Mouse (Mus musculus): ENCODE measurements around the gene Nuf2.
"Not testable (repeated sequence)": the region's sequence is repeated elsewhere in the genome, so short reads cannot be mapped to it uniquely, and the experiment has no call there.

Nuf2 gene

GRCm38 (mm10) chr1:169530876-169531701, at the start of gene Nuf2:
Nuf2 (minus strand) TSS chr1:169531464.
- peak; percentile 95 to 96 for DNase-seq (ENCODE audit: low spot score in 2 of 2)

- DNase-seq (ENCODE audit: low spot score in 2 of 2) = no peak
These were observed 48.3 kb upstream of the Nuf2 start for GRCm38 (mm10) chr1:169579572-169579971.

GRCm38 (mm10) chr1:169574136-169574535, 42.9 kb upstream of the Nuf2 start:
- DNase-seq (ENCODE audit: low spot score in 2 of 2) = no peak

GRCm38 (mm10) chr1:169555621-169556020, 24.4 kb upstream of the Nuf2 start:
- DNase-seq (ENCODE audit: low spot score in 2 of 2) = no peak

GRCm38 (mm10) chr1:169555019-169555418, 23.8 kb upstream of the Nuf2 start:
- no peak for DNase-seq (ENCODE audit: low spot score in 2 of 2)

GRCm38 (mm10) chr1:169553446-169553845, 22.2 kb upstream of the Nuf2 start:
- DNase-seq (ENCODE audit: low spot score in 2 of 2) = no peak

GRCm38 (mm10) chr1:169540415-169540814, 9.2 kb upstream of the Nuf2 start:
- no peak for DNase-seq (ENCODE audit: low spot score in 2 of 2)

- DNase-seq (ENCODE audit: low spot score in 2 of 2) = peak; percentile 30 to 73
These were observed 655 bp upstream of the Nuf2 start for GRCm38 (mm10) chr1:169531702-169532535.

GRCm38 (mm10) chr1:169529996-169530518, 1.2 kb downstream of the Nuf2 start:
- no peak for DNase-seq (ENCODE audit: low spot score in 2 of 2)

GRCm38 (mm10) chr1:169526006-169526680, 5.1 kb downstream of the Nuf2 start:
- no peak for DNase-seq (ENCODE audit: low spot score in 2 of 2)

- DNase-seq (ENCODE audit: low spot score in 2 of 2) = no peak
These were observed 11.9 kb downstream of the Nuf2 start for GRCm38 (mm10) chr1:169519337-169519736.

- not testable (repeated sequence) for DNase-seq (ENCODE audit: low spot score in 2 of 2)
These were observed 13.3 kb downstream of the Nuf2 start for GRCm38 (mm10) chr1:169517899-169518517.

GRCm38 (mm10) chr1:169517376-169517892, 13.8 kb downstream of the Nuf2 start:
- no peak for DNase-seq (ENCODE audit: low spot score in 2 of 2)

- DNase-seq (ENCODE audit: low spot score in 2 of 2) = no peak
These were observed 24.9 kb downstream of the Nuf2 start for GRCm38 (mm10) chr1:169506354-169506753.

- no peak for DNase-seq (ENCODE audit: low spot score in 2 of 2)
These were observed 28.4 kb downstream of the Nuf2 start for GRCm38 (mm10) chr1:169502876-169503275.

- peak in 1 of 2 experiments; percentile 60 for DNase-seq (ENCODE audit: low spot score in 2 of 2)
These were observed 35.6 kb downstream of the Nuf2 start for GRCm38 (mm10) chr1:169495621-169496020.

GRCm38 (mm10) chr1:169491561-169491960, 39.7 kb downstream of the Nuf2 start:
- DNase-seq (ENCODE audit: low spot score in 2 of 2) = no peak

- DNase-seq (ENCODE audit: low spot score in 2 of 2) = peak; percentile 16 to 52
These were observed 45.8 kb downstream of the Nuf2 start for GRCm38 (mm10) chr1:169485408-169485885.

GRCm38 (mm10) chr1:169484565-169484964, 46.7 kb downstream of the Nuf2 start:
- no peak for DNase-seq (ENCODE audit: low spot score in 2 of 2)

GRCm38 (mm10) chr1:169482596-169483335, 48.5 kb downstream of the Nuf2 start:
- no peak for DNase-seq (ENCODE audit: low spot score in 2 of 2)
